Mouse (Mus musculus) granulocyte monocyte progenitor cell, adult 5-6 weeks (primary cell): ENCODE results near the gene Mmp17. TPM values are rescaled to one million over a fixed set of nuclear protein-coding genes. Genes with fewer than 3 reads are reported as not detected.

Experiments
- ATAC-seq: replicated peaks from 2 replicates; pipeline ENCODE4 v1.8.0; 2016; ENCODE audit warnings: mild to moderate bottlenecking, moderate TSS enrichment, inconsistent platforms; ENCODE audit not compliant: poor library complexity, severe bottlenecking
- total RNA-seq, 2 experiments: library from RNA; stranded (forward) in 1 of 2; stranded (reverse) in 1 of 2; fragments of 200-712, 200-1000 nt in 1 of 2; fragments of >200 nt in 1 of 2; fragmentation: Nextera tagmentation in 1 of 2; gene quantifications; 2 replicates each; pipeline ENCODE4 v1.2.3; 2014 to 2017

Gene Mmp17
- total RNA-seq (2014; fragmentation: Nextera tagmentation) (not detected in 2 replicates), total RNA-seq (2017) (1.5 TPM in 1 of 2 replicates, not detected in the other)

DNA sequence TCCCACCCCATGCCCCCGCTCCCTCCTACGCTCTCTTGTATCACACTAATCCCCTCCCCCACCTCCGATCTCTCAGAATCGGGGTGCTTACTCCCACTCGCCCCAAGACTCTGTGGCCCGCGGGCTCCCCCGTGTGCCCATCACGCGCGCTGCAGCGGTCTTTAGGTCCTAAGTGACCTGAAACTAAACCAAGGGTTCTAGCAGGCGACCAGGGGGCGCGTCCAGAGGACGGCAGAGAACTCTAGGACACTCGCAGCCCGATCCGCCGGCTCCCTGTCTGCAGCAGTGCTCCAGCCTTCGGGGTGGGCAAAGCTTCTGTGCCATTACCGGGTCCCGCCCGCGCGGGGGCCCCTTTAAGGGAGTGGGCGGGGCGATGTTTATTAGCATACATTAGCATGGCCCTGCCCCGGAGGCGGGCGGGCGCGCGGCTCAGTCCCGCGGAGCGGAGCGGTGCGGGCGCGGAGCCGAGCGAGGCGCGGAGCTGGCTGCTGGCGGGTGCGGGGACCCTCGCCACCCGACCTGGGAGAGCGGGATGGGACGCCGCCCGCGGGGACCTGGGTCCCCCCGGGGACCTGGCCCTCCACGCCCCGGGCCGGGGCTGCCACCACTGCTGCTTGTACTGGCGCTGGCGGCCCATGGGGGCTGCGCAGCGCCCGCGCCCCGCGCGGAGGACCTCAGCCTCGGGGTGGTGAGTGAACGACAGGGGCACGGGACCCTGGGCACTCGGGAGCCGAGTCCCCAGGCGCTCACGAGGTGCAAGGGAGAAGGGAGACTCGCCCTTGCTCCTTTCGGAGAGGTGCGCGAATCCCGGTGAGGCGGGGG is at the start of gene Mmp17:
Gene Mmp17 (plus strand): TSS at position 409 of the 822 bp plus-strand sequence.
- ATAC-seq: peak; percentile 72

DNA sequence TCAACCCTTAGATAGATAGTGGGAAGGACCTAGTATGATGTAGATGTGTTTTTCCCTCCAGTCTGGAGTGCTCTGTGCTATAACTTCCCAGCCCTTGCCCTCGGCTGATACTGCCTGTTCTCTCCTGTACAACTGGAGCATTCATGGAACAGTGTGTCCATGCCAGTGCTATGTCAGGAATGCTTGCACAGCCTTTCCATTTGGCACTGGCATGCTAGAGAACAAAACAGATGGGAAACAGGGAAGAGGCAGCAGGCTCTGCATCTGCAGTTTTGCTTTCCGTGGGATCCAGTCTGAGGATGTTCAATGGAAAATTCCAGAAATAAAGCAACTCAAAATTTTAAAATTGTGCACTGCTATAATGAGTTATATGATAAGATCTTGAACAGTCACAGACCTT is 49.5 kb upstream of the Mmp17 start:
- no peak for ATAC-seq

DNA sequence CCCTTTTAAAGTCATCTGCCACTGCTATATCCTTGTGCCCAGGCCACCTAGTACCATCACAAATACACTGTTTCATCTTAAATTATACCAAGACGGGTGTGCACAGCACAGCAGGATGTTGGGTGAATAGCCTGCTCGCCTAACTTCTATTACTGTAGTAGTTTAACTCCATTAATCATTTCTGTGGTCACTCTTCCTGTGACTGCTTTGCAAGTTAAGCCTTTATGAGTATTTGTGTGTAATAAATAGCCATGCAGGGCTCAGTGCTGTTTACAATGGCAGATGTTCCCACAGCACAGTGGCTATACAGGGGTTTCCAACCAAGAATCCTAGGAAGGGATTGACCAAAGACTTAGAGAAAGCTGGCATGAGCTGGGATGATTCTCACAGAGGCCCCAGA is 48.9 kb upstream of the Mmp17 start:
- no peak for ATAC-seq

DNA sequence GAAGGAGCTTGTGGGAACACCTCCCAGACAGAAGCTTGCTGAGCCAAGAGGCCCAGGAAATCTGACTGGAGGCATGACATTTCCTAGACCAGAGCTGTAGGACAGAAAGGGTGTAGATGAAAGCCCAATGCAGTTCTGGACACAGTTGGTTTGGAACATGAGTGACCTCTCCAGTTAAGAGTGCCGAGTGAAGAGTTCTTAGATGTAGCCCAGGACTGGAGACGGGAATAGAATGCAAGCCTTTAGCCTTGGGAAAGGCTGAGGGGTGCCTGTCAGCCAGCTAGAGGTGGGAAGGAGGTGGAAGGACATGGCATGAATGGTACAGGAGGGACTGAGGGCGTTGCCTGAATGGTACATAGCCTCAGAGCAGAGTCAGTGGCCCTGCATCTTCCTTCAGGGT is 48.5 kb upstream of the Mmp17 start:
- ATAC-seq: no peak

DNA sequence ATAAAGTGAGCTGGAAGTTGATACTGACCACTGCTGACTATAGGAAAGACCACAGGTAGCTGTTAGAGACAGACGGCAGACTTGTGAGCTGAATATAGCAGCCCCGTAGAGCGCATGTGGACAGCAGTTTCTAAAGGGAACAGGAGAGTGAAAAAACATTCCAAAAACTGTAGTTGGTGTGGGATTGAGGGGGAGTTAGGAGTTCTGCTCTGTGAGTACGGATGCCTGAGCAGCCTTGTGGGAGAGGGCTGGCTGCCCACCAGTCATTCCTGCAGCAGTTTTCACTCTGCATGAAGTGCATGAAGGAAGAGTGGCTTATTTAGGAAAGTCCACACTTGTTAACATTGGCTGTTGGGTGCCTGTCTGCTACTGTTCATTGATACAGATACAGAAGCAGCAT is 45.1 kb upstream of the Mmp17 start:
- ATAC-seq: no peak

DNA sequence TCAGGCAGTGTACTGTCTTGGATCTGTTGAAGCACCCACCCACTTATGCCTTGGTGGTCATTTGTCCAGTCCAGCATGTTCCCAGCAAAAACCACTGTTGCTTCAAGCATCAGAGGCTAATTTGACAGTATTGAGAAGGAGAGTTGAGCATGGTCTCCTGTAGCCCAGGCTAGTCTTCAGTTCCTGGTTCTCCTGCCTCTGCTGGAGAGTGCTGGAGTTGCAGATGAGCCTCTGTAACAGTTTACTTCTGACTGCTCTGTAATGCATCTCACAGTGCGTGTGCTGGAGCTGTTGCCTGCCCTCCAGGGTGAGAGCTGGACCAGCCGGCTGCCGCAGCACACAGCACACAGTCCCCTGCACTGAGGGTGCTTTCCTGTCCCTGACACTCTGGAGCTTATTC is 41.7 kb upstream of the Mmp17 start:
- ATAC-seq: peak; percentile 53; the same call in 1 of the 2 replicates

DNA sequence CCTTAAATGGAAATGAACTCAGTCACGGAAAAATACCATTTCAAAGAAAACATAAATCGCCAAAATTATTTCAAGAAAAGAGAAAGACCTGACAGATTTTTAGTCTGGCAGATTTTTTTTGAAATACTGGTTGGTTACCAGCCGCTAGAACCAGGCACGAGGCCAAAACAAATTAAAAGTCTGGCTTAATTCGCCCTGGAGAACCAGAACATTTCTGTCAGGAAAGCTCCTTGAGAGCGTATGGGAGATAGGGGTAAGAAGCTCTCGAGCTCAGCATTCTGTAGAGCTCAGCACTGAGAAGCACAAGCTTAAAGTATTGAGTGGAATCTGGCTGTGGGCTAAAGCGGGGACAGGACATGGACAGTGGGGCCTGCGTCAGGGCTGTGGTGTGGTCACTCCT is 38.2 kb upstream of the Mmp17 start:
- no peak for ATAC-seq

DNA sequence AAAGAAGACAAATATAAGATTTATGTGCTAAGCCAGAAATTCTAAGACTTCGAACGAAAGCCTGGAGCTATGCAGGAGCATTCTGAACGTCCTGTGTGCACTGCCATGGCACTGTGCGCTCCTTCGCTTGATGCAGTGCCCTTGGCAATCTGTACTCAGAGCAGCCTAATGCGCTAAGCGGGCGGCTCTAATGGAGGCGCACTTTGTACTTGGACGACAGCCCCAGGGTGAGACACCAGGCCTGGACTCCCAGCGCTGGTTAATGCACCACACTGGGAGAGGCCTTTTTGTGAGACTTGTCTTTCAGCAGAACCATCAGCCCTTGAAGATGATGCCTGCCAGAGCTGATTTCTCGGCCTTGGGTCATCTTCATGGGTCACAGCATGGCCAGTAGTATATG is 34.3 kb upstream of the Mmp17 start:
- ATAC-seq: no peak

DNA sequence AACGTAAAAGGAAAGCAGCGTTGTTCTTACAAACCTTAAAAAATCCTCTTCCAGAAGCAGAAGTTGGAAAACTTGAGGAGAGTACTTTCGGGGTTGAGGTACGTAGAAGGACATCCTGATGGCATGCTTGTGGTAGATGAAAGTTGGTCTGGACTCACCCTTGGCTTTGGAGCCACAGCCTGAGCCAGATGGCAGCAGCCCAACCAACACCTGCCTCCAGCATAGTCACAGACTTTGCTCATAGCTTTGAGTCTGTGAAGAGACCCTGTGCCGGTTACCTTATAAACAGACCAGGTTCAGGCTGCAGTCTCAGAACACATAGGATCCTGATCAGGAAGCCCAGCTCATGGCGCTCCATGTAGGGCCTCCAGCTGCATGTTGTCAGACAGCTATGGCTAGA is 33.2 kb upstream of the Mmp17 start:
- ATAC-seq: no peak

DNA sequence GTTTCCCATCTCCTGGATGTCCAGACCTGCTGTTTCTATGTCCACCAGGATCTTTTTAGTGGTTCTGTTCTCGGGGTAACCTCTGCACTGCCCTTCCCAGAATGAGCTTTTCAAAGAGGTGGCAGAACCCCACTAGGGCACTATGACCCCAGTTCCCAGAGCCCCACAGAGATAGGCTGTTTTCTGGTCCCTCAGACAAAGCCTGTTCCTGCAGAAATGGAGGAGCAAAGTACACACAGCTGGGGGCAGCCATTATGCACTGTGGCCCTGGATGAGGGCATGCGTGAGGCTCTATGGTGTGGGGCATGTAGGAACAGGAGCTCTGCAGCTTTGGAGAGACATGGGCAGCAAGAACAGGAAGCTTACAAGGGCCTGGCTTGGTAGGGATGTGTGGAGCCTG is 32.0 kb upstream of the Mmp17 start:
- ATAC-seq: no peak

DNA sequence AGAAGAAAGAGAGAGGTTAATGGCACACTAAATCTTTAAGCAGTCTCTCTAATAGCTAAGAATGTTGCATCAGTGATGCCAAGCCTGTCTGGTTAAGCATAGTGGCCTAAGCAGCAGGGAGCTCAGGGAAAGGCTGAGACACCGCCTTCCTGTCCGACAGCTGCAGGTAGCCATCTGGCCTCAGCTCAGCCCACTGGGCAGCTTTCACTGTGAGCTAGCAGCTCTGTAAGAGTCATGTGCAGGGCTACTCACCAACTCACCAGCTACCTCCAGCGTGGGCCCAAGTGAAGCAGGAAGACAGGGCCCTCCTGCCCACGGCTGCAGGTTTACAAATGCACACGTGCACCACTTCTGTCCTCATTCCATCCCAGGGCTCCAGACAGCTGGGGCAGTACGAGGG is 30.3 kb upstream of the Mmp17 start:
- ATAC-seq: no peak

DNA sequence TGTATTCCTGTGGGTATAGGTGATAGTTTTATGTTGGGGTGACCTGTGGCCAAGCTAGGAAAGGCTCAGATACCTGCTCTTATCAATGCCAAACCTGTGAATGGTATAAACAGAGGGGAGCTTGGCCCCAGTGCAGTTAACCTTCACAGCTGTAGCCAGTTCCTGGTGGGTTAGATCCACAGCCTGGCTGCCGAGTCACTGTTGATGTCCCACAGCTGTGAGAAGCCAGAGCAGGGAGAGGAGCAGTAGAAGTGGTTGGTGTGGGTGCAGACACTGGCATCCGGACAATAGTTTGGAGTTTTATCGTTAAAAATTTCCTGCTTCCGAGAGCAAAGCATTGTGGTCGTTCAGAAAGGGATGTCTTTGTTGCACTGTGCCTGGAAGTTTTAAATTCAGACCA is 25.4 kb upstream of the Mmp17 start:
- ATAC-seq: no peak

DNA sequence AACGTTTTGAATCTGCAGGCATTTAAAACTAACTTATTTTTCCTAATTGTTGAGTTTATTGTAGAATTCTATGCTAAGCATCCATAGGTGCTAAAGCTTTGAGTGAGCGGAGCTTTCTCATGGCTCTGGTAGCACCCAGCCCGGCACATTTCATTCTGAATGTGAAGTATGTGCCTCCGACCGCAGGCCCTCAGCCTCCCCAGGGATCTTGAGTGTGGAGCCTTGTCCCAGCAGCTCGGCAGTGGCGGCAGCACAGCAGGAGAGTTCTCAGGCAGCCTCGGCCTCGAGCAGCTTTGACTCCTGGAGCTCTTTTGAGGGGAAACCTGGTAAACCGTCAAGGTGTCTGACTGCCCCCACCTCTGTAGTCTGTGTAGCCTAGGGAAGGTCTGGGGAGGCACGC is 24.7 kb upstream of the Mmp17 start:
- ATAC-seq: no peak

DNA sequence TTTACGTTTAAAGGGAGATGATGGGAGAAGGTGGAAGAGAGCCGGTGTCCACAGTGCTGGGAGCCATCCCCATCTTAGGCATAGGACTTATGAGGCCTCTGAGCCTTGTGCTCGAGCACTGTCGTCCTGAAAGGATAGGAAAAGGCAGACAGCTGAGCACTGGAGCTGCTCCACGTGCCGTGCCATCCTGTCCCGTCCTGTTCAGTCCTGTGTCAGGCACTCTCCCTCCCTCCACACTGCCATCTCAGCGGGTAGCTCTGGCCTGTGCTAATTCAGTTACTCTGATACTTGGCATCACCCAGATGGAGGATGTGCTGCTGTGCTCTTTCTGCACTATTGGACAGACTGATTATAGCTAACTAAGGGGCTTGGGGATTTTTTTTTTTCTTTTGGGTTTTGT is 21.6 kb upstream of the Mmp17 start:
- ATAC-seq: no peak

DNA sequence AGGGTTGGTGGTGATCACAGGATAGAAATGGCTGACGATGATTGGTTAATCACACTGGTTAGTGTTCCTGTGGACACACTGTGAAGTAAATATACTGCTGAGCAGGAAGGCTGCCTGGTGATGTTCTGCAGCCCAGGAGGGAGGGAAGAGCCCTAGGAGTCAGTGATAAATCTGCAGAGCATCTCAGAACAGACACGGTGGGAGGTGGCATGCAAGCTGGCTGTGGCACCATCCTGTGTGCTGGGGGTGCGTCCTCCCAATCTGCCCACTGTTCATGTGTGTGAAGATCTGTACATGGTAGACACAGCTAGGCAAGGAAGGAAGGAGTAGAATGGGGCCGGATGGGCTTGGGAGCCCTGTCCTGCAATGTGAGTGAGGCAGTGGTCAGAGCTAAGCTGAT is 15.4 kb upstream of the Mmp17 start:
- ATAC-seq: no peak

DNA sequence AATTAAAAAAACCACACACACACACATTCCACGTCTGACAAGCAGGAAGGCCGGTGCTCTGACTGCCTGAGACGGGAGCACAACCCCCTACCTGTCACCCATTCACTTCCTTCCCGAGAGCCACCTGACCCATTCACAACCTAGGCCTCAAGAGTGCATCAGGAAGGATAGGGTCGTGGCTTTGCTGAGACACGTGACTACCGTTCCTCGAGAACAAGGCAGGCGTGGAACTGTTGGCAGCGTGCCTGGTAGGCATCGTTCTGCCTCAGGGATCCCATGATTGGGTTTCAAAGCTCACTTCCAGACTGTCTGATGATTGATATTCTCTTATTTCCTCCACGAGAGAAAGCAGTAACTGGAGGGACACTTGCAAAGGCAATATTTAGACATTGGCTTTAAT is 5.8 kb upstream of the Mmp17 start:
- ATAC-seq: no peak

DNA sequence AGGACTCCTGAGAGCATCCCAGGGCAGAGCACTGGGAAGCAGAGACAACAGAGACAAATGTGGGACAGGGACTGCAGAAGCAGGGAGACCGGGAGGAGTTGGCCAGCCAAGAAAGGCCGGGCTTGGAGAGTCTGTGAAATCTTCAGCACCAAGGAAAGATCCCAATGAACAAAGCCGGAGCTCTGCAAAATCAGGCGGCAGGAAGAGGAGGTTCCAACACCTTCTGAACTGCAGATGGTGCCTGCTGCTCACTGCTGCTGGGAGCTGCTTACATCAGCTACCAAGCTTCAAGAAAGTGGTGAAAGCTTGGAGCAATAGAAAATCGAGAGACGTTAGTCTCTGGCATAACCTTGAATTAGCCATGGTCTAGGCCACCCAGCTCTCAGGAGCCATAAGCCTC is 3.9 kb upstream of the Mmp17 start:
- no peak for ATAC-seq

DNA sequence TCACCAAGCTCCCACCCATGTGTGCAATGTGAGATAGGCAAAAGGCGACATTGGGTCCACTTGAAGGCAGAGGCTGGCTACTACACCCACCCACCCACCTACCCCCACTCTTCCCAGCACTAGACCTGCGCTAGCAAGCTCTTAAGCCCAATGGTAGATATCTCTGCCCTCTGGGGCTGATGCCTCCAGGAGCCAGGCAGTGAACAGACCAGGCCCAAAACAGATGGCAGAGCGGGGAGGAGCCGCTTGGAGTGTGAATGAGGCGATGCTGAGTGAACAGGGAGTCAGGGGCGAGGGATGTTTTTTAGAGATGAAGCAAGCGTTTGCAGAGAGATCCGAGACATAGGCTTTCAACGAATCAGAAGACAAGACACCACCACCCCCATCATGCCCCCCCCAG is 3.4 kb upstream of the Mmp17 start:
- no peak for ATAC-seq

DNA sequence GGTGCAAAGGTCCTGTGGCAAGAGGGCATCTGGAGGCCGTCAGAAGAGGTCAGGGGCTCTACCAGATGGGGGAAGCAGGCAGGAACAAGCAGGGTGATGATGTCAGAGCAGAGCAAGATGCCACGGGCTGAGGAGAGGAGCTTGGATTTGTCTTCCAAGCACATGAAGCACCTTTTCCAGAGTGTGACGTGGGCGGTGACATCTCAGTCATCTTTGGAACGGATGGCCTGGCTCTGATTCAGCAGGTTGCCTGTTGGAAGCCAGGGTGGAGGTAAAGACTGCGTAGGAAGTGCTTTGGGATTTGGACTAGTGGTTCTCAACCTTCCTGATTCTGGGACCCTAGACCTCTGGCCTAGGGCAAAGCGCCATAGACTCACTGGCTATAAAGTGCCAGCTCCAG is 3.0 kb upstream of the Mmp17 start:
- no peak for ATAC-seq

DNA sequence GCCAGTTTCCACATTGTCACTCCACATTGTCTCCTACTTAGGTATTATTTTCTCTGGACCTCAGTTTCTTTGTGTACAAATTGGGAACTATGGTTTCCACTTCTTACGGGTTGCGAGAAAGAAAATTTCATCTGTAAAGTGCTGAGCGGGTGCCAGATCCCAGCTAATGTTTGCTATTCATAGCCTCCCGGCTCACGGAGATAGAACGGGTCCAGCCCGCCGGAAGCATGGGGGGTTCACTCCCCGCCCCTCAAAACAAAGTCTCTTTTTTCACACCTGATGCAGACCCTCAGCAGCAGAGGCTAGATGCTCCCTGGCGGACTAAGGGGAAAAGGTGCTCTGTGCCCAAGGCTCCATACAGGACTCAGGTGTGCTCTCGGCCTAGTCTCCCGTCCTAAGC is 638 bp upstream of the Mmp17 start:
- no peak for ATAC-seq

DNA sequence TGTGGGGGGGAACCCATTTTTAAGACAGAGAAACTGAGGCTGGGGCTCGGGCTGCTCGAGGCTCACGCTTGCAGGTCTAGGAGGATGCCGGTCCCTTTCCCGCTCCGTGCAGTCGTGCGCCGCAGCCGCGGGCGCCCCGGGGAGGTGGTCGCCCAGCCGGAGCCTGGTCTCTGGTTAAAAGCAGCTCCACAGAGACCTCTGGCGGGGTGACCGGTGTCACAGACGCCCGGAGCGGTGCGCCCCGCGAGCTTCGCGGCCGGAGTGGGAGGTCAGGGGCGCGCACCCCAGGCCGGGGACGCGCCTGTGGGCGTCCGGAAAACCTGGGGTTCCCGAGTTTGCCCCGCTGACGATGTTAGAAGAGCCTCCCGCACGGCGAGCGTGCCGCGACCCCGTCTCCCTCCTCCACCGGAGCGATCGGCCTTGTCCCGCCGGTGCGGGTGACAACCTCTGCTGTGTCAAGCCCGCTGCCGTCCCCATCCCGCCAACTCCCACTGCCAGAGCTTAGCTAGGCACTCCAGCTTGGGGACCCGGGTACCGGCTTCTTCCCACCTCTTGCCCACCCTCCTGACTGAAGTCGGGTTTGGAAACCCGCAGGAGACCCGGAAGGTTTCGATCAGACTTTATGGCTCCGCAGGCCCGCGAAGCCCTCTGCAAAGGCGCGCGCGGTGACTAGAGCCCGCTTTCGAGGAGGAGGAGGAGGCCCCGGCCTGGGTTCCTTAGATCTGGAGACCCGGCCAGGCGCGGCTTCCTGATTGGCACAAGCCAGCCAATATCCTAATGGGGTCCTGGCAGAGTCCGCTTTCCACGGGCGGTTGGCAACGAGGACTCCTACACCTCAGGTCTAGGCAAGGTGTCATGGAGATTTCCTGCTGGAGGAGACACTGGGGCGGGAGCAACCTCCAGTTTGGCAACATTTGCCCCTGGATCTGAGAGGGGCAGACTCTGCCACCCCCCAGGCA is 893 bp downstream of the Mmp17 start:
- ATAC-seq: no peak
